Mouse (Mus musculus) midbrain, embryonic 16.5 days (tissue): Measurements from ENCODE around the gene Cyth1. TPM values are rescaled to one million over a fixed set of nuclear protein-coding genes. Genes with fewer than 3 reads are reported as not detected.

Experiments used
- ATAC-seq: fragments of 200-750 bp; cut with Nextera tagmentation; 2 replicates; pipeline ENCODE4 v1.8.0; 2017; ENCODE audit warnings: moderate TSS enrichment
- H3K27ac ChIP-seq: fragments of 300-500 bp; sonication (generic); 2 replicates; pipeline ENCODE4 v1.5.1; 2014; ENCODE audit warnings: mild to moderate bottlenecking, low read length, mixed read lengths
- H3K27me3 ChIP-seq: fragments of 300-500 bp; sonication (generic); 2 replicates; pipeline ENCODE4 v1.6.1; 2014; ENCODE audit warnings: low read depth, low read length, mixed read lengths; ENCODE audit not compliant: control insufficient read depth, insufficient read depth
- H3K36me3 ChIP-seq: fragments of 300-500 bp; sonication (generic); 2 replicates; pipeline ENCODE4 v1.6.1; 2014; ENCODE audit warnings: mild to moderate bottlenecking, low read length, moderate library complexity, mixed read lengths; ENCODE audit not compliant: control insufficient read depth, insufficient read depth
- H3K4me1 ChIP-seq: fragments of 300-500 bp; sonication (generic); 2 replicates; pipeline ENCODE4 v1.6.1; 2014; ENCODE audit warnings: mild to moderate bottlenecking, low read length, mixed read lengths; ENCODE audit not compliant: control insufficient read depth, insufficient read depth
- H3K4me2 ChIP-seq: fragments of 300-500 bp; sonication (generic); 2 replicates; pipeline ENCODE4 v1.6.1; 2014; ENCODE audit warnings: mild to moderate bottlenecking, low read length, mixed read lengths
- H3K4me3 ChIP-seq: fragments of 300-500 bp; sonication (generic); 2 replicates; pipeline ENCODE4 v1.5.1; 2014; ENCODE audit warnings: low read depth, mild to moderate bottlenecking, low read length, moderate library complexity, mixed read lengths
- H3K9ac ChIP-seq: fragments of 300-500 bp; sonication (generic); 2 replicates; pipeline ENCODE4 v1.6.1; 2014; ENCODE audit warnings: low read depth, low read length, mixed read lengths
- H3K9me3 ChIP-seq: fragments of 300-500 bp; sonication (generic); replicated peaks from 2 replicates; pipeline ENCODE4 v1.6.1; 2014; ENCODE audit warnings: mild to moderate bottlenecking, low read length, mixed read lengths; ENCODE audit not compliant: control insufficient read depth, poor library complexity, severe bottlenecking
- WGBS: fragments of 180-500 bp; shearing (Covaris S2); extraction: QIAGEN DNeasy Blood & Tissue Kit; methylation state at CpG from one replicate; pipeline ENCODE4 v1.1.7; 2014; 5-methylcytosine and 5-hydroxymethylcytosine counted together
- polyA plus RNA-seq: library from polyadenylated mRNA; unstranded; fragments of >200 nt; fragmentation: Nextera tagmentation; extraction: Ambion mirVana; gene quantifications from 2 replicates; pipeline ENCODE4 v1.2.1, GENCODE M21; 2015

Gene Cyth1
- polyA plus RNA-seq, 1 experiment from 2014 or later, result 26.7 TPM

- Histone ChIP-seq H3K36me3 (peaks cover 23% of the 10 kb centered on the region), H3K9ac (no peak overlapping the region), H3K27me3 (no peaks in the 10 kb centered on the region), H3K4me3 (no peak overlapping the region), H3K27ac (no peak overlapping the region), H3K4me2 (no peak overlapping the region), H3K4me1 (no peaks in the 10 kb centered on the region), H3K9me3 (no peaks in the 10 kb centered on the region)
- no peak for ATAC-seq
- WGBS, result 92% methylated on average over 7 of the region's 7 CpGs
Measured at GRCm38 (mm10) chr11:118174752-118175151, 73.6 kb downstream of the Cyth1 start.

- H3K36me3 ChIP-seq, result peaks cover 27% of the 10 kb centered on the region
- ATAC-seq, result no peak
- H3K27me3 ChIP-seq, result no peaks in the 10 kb centered on the region
- H3K9ac ChIP-seq, result no peak overlapping the region
- no peaks in the 10 kb centered on the region for H3K9me3 ChIP-seq
- no peak overlapping the region for H3K27ac ChIP-seq
- no peak overlapping the region for H3K4me2 ChIP-seq
- no peak overlapping the region for H3K4me3 ChIP-seq
- H3K4me1 ChIP-seq, result no peaks in the 10 kb centered on the region
- WGBS, result 66% methylated on average over 5 of the region's 5 CpGs
Measured at GRCm38 (mm10) chr11:118172768-118173167, 75.6 kb downstream of the Cyth1 start.

GRCm38 (mm10) chr11:118170333-118170732, 78.1 kb downstream of the Cyth1 start:
- no peak for ATAC-seq
- Histone ChIP-seq H3K9ac (no peak overlapping the region), H3K9me3 (no peaks in the 10 kb centered on the region), H3K27me3 (no peaks in the 10 kb centered on the region), H3K27ac (no peak overlapping the region), H3K36me3 (peaks cover 40% of the 10 kb centered on the region), H3K4me2 (no peak overlapping the region), H3K4me3 (no peak overlapping the region), H3K4me1 (no peaks in the 10 kb centered on the region)
- 91% methylated on average over 5 of the region's 5 CpGs for WGBS

GRCm38 (mm10) chr11:118168714-118169113, 79.7 kb downstream of the Cyth1 start:
- Histone ChIP-seq H3K4me2 (no peak overlapping the region), H3K27me3 (no peaks in the 10 kb centered on the region), H3K4me3 (no peak overlapping the region), H3K9ac (no peak overlapping the region), H3K4me1 (no peaks in the 10 kb centered on the region), H3K9me3 (no peaks in the 10 kb centered on the region), H3K36me3 (peaks cover 41% of the 10 kb centered on the region), H3K27ac (no peak overlapping the region)
- no peak for ATAC-seq
- WGBS, result 76% methylated on average over 9 of the region's 9 CpGs

GRCm38 (mm10) chr11:118166626-118167025, 81.8 kb downstream of the Cyth1 start:
- 92% methylated on average over 5 of the region's 5 CpGs for WGBS
- H3K9ac ChIP-seq, result no peak overlapping the region
- H3K4me2 ChIP-seq, result no peak overlapping the region
- no peaks in the 10 kb centered on the region for H3K9me3 ChIP-seq
- H3K27ac ChIP-seq, result no peak overlapping the region
- peaks cover 41% of the 10 kb centered on the region for H3K36me3 ChIP-seq
- H3K27me3 ChIP-seq, result no peaks in the 10 kb centered on the region
- 0 out of 2 replicates have a peak, but pooled peaks cover 3% of the 10 kb centered on the region for H3K4me1 ChIP-seq
- H3K4me3 ChIP-seq, result no peak overlapping the region
- ATAC-seq, result no peak

- Histone ChIP-seq H3K36me3 (peaks cover 39% of the 10 kb centered on the region), H3K4me1 (0 out of 2 replicates have a peak, but pooled peaks cover 4% of the 10 kb centered on the region), H3K9ac (no peak overlapping the region), H3K4me2 (no peak overlapping the region), H3K9me3 (no peaks in the 10 kb centered on the region), H3K4me3 (no peak overlapping the region), H3K27ac (no peak overlapping the region), H3K27me3 (no peaks in the 10 kb centered on the region)
- WGBS, result 44% methylated on average over 11 of the region's 11 CpGs
- no peak for ATAC-seq
Measured at GRCm38 (mm10) chr11:118165681-118166080, 82.7 kb downstream of the Cyth1 start.

- Histone ChIP-seq H3K4me1 (0 out of 2 replicates have a peak, but pooled peaks cover 4% of the 10 kb centered on the region), H3K9me3 (no peaks in the 10 kb centered on the region), H3K4me3 (no peak overlapping the region), H3K9ac (no peak overlapping the region), H3K4me2 (no peak overlapping the region), H3K27ac (no peak overlapping the region), H3K36me3 (peaks cover 35% of the 10 kb centered on the region), H3K27me3 (no peaks in the 10 kb centered on the region)
- WGBS, result 84% methylated on average over 8 of the region's 8 CpGs
- no peak for ATAC-seq
Measured at GRCm38 (mm10) chr11:118164566-118164965, 83.8 kb downstream of the Cyth1 start.

- H3K27ac ChIP-seq, result peak overlapping the region; percentile 67
- peak; percentile 61; the same call in 1 of the 2 replicates for ATAC-seq
Measured at GRCm38 (mm10) chr11:118162245-118162644, 86.1 kb downstream of the Cyth1 start.

GRCm38 (mm10) chr11:118161240-118161639, 87.2 kb downstream of the Cyth1 start:
- no peak for ATAC-seq

More at GRCm38 (mm10) chr11:118162245-118162644, 86.1 kb downstream of the Cyth1 start:
- no peak overlapping the region for H3K4me3 ChIP-seq
- H3K4me1 ChIP-seq, result 0 out of 2 replicates have a peak, but pooled peaks cover 4% of the 10 kb centered on the region
- H3K4me2 ChIP-seq, result no peak overlapping the region
- no peaks in the 10 kb centered on the region for H3K9me3 ChIP-seq
- no peak overlapping the region for H3K9ac ChIP-seq
- peaks cover 21% of the 10 kb centered on the region for H3K36me3 ChIP-seq
- WGBS, result 41% methylated on average over 10 of the region's 10 CpGs
- no peaks in the 10 kb centered on the region for H3K27me3 ChIP-seq

More at GRCm38 (mm10) chr11:118161240-118161639, 87.2 kb downstream of the Cyth1 start:
- H3K27me3 ChIP-seq, result no peaks in the 10 kb centered on the region
- H3K9me3 ChIP-seq, result peaks cover under 1% of the 10 kb centered on the region; the same call in 1 of the 2 replicates
- no peak overlapping the region; the same call in 1 of the 2 replicates for H3K27ac ChIP-seq
- H3K36me3 ChIP-seq, result peaks cover 12% of the 10 kb centered on the region
- 0 out of 2 replicates have a peak, but pooled peaks cover 4% of the 10 kb centered on the region for H3K4me1 ChIP-seq
- H3K4me2 ChIP-seq, result no peak overlapping the region
- no peak overlapping the region for H3K4me3 ChIP-seq
- H3K9ac ChIP-seq, result no peak overlapping the region
- 79% methylated on average over 6 of the region's 6 CpGs for whole genome bisulfite sequencing
